Mouse (Mus musculus): ENCODE measurements around the gene Col5a3.
"Not testable (repeated sequence)": the region's sequence is repeated elsewhere in the genome, so short reads cannot be mapped to it uniquely, and the experiment has no call there.

Gene Col5a3

GRCm38 (mm10) chr9:20814521-20815272, at the start of gene Col5a3:
Col5a3 (minus strand) TSS chr9:20815067.
- peak; percentile 74 for DNase-seq (ENCODE audit: low read depth)

GRCm38 (mm10) chr9:20862225-20862624, 47.4 kb upstream of the Col5a3 start:
- no peak for DNase-seq (ENCODE audit: low read depth)

GRCm38 (mm10) chr9:20861821-20862220, 47.0 kb upstream of the Col5a3 start:
- DNase-seq (ENCODE audit: low read depth): no peak

GRCm38 (mm10) chr9:20859926-20860325, 45.1 kb upstream of the Col5a3 start:
- no peak for DNase-seq (ENCODE audit: low read depth)

- peak; percentile 83 for DNase-seq (ENCODE audit: low read depth)
These were observed 42.3 kb upstream of the Col5a3 start for GRCm38 (mm10) chr9:20857131-20857530.

GRCm38 (mm10) chr9:20850179-20850578, 35.3 kb upstream of the Col5a3 start:
- DNase-seq (ENCODE audit: low read depth): no peak

- DNase-seq (ENCODE audit: low read depth): peak; percentile 64
These were observed 27.8 kb upstream of the Col5a3 start for GRCm38 (mm10) chr9:20842670-20843069.

GRCm38 (mm10) chr9:20842211-20842610, 27.3 kb upstream of the Col5a3 start:
- no peak for DNase-seq (ENCODE audit: low read depth)

GRCm38 (mm10) chr9:20838931-20839330, 24.1 kb upstream of the Col5a3 start:
- DNase-seq (ENCODE audit: low read depth): no peak

GRCm38 (mm10) chr9:20837184-20837947, 22.5 kb upstream of the Col5a3 start:
- DNase-seq (ENCODE audit: low read depth): no peak

GRCm38 (mm10) chr9:20835431-20835954, 20.6 kb upstream of the Col5a3 start:
- DNase-seq (ENCODE audit: low read depth): not testable (repeated sequence)

GRCm38 (mm10) chr9:20834881-20835280, 20.0 kb upstream of the Col5a3 start:
- peak; percentile 35 for DNase-seq (ENCODE audit: low read depth)

GRCm38 (mm10) chr9:20830901-20831643, 16.2 kb upstream of the Col5a3 start:
- peak; percentile 97 for DNase-seq (ENCODE audit: low read depth)

- no peak for DNase-seq (ENCODE audit: low read depth)
These were observed 13.3 kb upstream of the Col5a3 start for GRCm38 (mm10) chr9:20828127-20828526.

GRCm38 (mm10) chr9:20825781-20826180, 10.9 kb upstream of the Col5a3 start:
- peak; percentile 83 for DNase-seq (ENCODE audit: low read depth)

GRCm38 (mm10) chr9:20822821-20823220, 8.0 kb upstream of the Col5a3 start:
- peak; percentile 11 for DNase-seq (ENCODE audit: low read depth)

- DNase-seq (ENCODE audit: low read depth): no peak
These were observed 5.1 kb upstream of the Col5a3 start for GRCm38 (mm10) chr9:20820001-20820400.

- DNase-seq (ENCODE audit: low read depth): no peak
These were observed 3.4 kb upstream of the Col5a3 start, which contains the start of gene Rdh8 for GRCm38 (mm10) chr9:20818236-20818635. Rdh8 (plus strand) TSS chr9:20818503.

GRCm38 (mm10) chr9:20812537-20813271, 2.2 kb downstream of the Col5a3 start:
- peak; percentile 76 for DNase-seq (ENCODE audit: low read depth)

GRCm38 (mm10) chr9:20810773-20811172, 4.1 kb downstream of the Col5a3 start:
- DNase-seq (ENCODE audit: low read depth): no peak

GRCm38 (mm10) chr9:20810271-20810670, 4.6 kb downstream of the Col5a3 start:
- peak; percentile 64 for DNase-seq (ENCODE audit: low read depth)
